Mouse (Mus musculus): ENCODE data around the gene Adprh.

GRCm38 (mm10) chr16:38443721-38444464 lies 8.6 kb downstream of the Adprh start:
- TF ChIP-seq ZNF384 (IDR thresholded peaks at IDR 0.05; ENCODE audit: low read depth, low read length) (no peak), MAFK (IDR thresholded peaks at IDR 0.05; ENCODE audit: insufficient read depth, low read depth, low read length) (no peak), ZC3H11A (IDR thresholded peaks at IDR 0.05; ENCODE audit: borderline replicate concordance, low read depth, low read length) (no peak), HCFC1 (IDR thresholded peaks at IDR 0.05; ENCODE audit: borderline replicate concordance, insufficient read depth, low read length) (no peak)

All from ES-E14 (cell line).